Mouse (Mus musculus): ENCODE data around the gene Fat4. TPM values are rescaled to one million over a fixed set of nuclear protein-coding genes. Genes with fewer than 3 reads are reported as not detected.

Gene Fat4
- polyA plus RNA-seq, 1 experiment from 2014 or later = 3.1 TPM

GRCm38 (mm10) chr3:38936485-38936884, 49.7 kb downstream of the Fat4 start:
- WGBS = 73% methylated on average over 7 of the region's 7 CpGs
- no peak overlapping the region for H3K4me3 ChIP-seq
- peaks cover 58% of the 10 kb centered on the region for H3K4me1 ChIP-seq
- H3K27ac ChIP-seq (replicated peaks) = no peak overlapping the region
- H3K4me2 ChIP-seq = no peak overlapping the region
- H3K27me3 ChIP-seq (replicated peaks) = no peaks in the 10 kb centered on the region
- no peaks in the 10 kb centered on the region for H3K36me3 ChIP-seq
- H3K9me3 ChIP-seq = no peaks in the 10 kb centered on the region
- no peak for ATAC-seq (ENCODE audit: extremely low read depth, insufficient number of reproducible peaks, low FRiP score, low TSS enrichment)
- no peak overlapping the region for H3K9ac ChIP-seq

- no peak overlapping the region for H3K4me2 ChIP-seq
- H3K4me3 ChIP-seq = no peak overlapping the region
- H3K27me3 ChIP-seq (replicated peaks) = no peaks in the 10 kb centered on the region
- WGBS = 59% methylated on average over 8 of the region's 8 CpGs
- peaks cover 58% of the 10 kb centered on the region for H3K4me1 ChIP-seq
- no peak overlapping the region for H3K9ac ChIP-seq
- ATAC-seq (ENCODE audit: extremely low read depth, insufficient number of reproducible peaks, low FRiP score, low TSS enrichment) = no peak
- 0 out of 2 replicates have a peak overlapping the region, but pooled peaks have one; percentile 8 for H3K27ac ChIP-seq (replicated peaks)
- H3K36me3 ChIP-seq = peaks cover 1% of the 10 kb centered on the region; the same call in 1 of the 2 replicates
- H3K9me3 ChIP-seq = no peaks in the 10 kb centered on the region
Measured at GRCm38 (mm10) chr3:38937159-38937558, 50.4 kb downstream of the Fat4 start.

- H3K4me1 ChIP-seq = peaks cover 58% of the 10 kb centered on the region
- no peaks in the 10 kb centered on the region for H3K9me3 ChIP-seq
- 37% methylated on average over 5 of the region's 5 CpGs for WGBS
- no peak overlapping the region for H3K4me2 ChIP-seq
- no peak for ATAC-seq (ENCODE audit: extremely low read depth, insufficient number of reproducible peaks, low FRiP score, low TSS enrichment)
- H3K9ac ChIP-seq = no peak overlapping the region
- H3K27ac ChIP-seq (replicated peaks) = peak overlapping the region; percentile 48; the same call in 1 of the 2 replicates
- H3K27me3 ChIP-seq (replicated peaks) = no peaks in the 10 kb centered on the region
- H3K4me3 ChIP-seq = no peak overlapping the region
- peaks cover 11% of the 10 kb centered on the region for H3K36me3 ChIP-seq
Measured at GRCm38 (mm10) chr3:38938136-38938535, 51.4 kb downstream of the Fat4 start.

GRCm38 (mm10) chr3:38939573-38939972, 52.8 kb downstream of the Fat4 start:
- H3K4me2 ChIP-seq = no peak overlapping the region

GRCm38 (mm10) chr3:38940327-38940726, 53.6 kb downstream of the Fat4 start:
- H3K9me3 ChIP-seq = no peaks in the 10 kb centered on the region
- H3K4me3 ChIP-seq = no peak overlapping the region
- H3K27ac ChIP-seq (replicated peaks) = peak overlapping the region; percentile 32; the same call in 1 of the 2 replicates
- no peak overlapping the region for H3K9ac ChIP-seq
- H3K4me1 ChIP-seq = peaks cover 52% of the 10 kb centered on the region
- peaks cover 17% of the 10 kb centered on the region for H3K36me3 ChIP-seq
- 63% methylated on average over 1 of the region's 1 CpGs for WGBS
- ATAC-seq (ENCODE audit: extremely low read depth, insufficient number of reproducible peaks, low FRiP score, low TSS enrichment) = no peak
- H3K4me2 ChIP-seq = no peak overlapping the region
- no peaks in the 10 kb centered on the region for H3K27me3 ChIP-seq (replicated peaks)

More at GRCm38 (mm10) chr3:38939573-38939972, 52.8 kb downstream of the Fat4 start:
- H3K36me3 ChIP-seq = peaks cover 15% of the 10 kb centered on the region
- peak overlapping the region; percentile 32 for H3K27ac ChIP-seq (replicated peaks)
- no peak overlapping the region for H3K9ac ChIP-seq
- no peaks in the 10 kb centered on the region for H3K27me3 ChIP-seq (replicated peaks)
- WGBS = 17% methylated on average over 3 of the region's 3 CpGs
- H3K9me3 ChIP-seq = no peaks in the 10 kb centered on the region
- no peak for ATAC-seq (ENCODE audit: extremely low read depth, insufficient number of reproducible peaks, low FRiP score, low TSS enrichment)
- no peak overlapping the region for H3K4me3 ChIP-seq
- peaks cover 55% of the 10 kb centered on the region for H3K4me1 ChIP-seq

- Histone ChIP-seq H3K36me3 (peaks cover 36% of the 10 kb centered on the region), H3K4me3 (no peak overlapping the region)
- 66% methylated on average over 1 of the region's 1 CpGs for WGBS
Measured at GRCm38 (mm10) chr3:38945157-38945556, 58.4 kb downstream of the Fat4 start.

GRCm38 (mm10) chr3:38947706-38948105, 61.0 kb downstream of the Fat4 start:
- Histone ChIP-seq H3K9ac (no peak overlapping the region), H3K4me3 (no peak overlapping the region), H3K27ac (replicated peaks) (no peak overlapping the region), H3K4me1 (peaks cover 18% of the 10 kb centered on the region), H3K36me3 (peaks cover 38% of the 10 kb centered on the region), H3K9me3 (no peaks in the 10 kb centered on the region), H3K27me3 (replicated peaks) (no peaks in the 10 kb centered on the region), H3K4me2 (no peak overlapping the region)
- ATAC-seq (ENCODE audit: extremely low read depth, insufficient number of reproducible peaks, low FRiP score, low TSS enrichment) = no peak
- WGBS = 69% methylated on average over 7 of the region's 7 CpGs

More at GRCm38 (mm10) chr3:38945157-38945556, 58.4 kb downstream of the Fat4 start:
- ATAC-seq (ENCODE audit: extremely low read depth, insufficient number of reproducible peaks, low FRiP score, low TSS enrichment) = no peak
- no peaks in the 10 kb centered on the region for H3K27me3 ChIP-seq (replicated peaks)
- H3K27ac ChIP-seq (replicated peaks) = no peak overlapping the region
- no peaks in the 10 kb centered on the region for H3K9me3 ChIP-seq
- peaks cover 17% of the 10 kb centered on the region for H3K4me1 ChIP-seq
- H3K4me2 ChIP-seq = no peak overlapping the region
- no peak overlapping the region for H3K9ac ChIP-seq

- H3K36me3 ChIP-seq = peaks cover 48% of the 10 kb centered on the region
- H3K9ac ChIP-seq = no peak overlapping the region
- no peaks in the 10 kb centered on the region for H3K9me3 ChIP-seq
- no peak overlapping the region for H3K4me3 ChIP-seq
- H3K4me1 ChIP-seq = peaks cover 15% of the 10 kb centered on the region
- no peaks in the 10 kb centered on the region for H3K27me3 ChIP-seq (replicated peaks)
- ATAC-seq (ENCODE audit: extremely low read depth, insufficient number of reproducible peaks, low FRiP score, low TSS enrichment) = no peak
- no peak overlapping the region for H3K27ac ChIP-seq (replicated peaks)
- no peak overlapping the region for H3K4me2 ChIP-seq
- WGBS = 50% methylated on average over 3 of the region's 3 CpGs
Measured at GRCm38 (mm10) chr3:38952602-38953001, 65.9 kb downstream of the Fat4 start.

GRCm38 (mm10) chr3:38954196-38954595, 67.5 kb downstream of the Fat4 start:
- H3K9me3 ChIP-seq = no peaks in the 10 kb centered on the region
- no peak overlapping the region for H3K4me2 ChIP-seq
- H3K9ac ChIP-seq = no peak overlapping the region
- no peak for ATAC-seq (ENCODE audit: extremely low read depth, insufficient number of reproducible peaks, low FRiP score, low TSS enrichment)
- peaks cover 53% of the 10 kb centered on the region for H3K36me3 ChIP-seq
- 49% methylated on average over 3 of the region's 3 CpGs for WGBS
- peaks cover 15% of the 10 kb centered on the region for H3K4me1 ChIP-seq
- H3K27ac ChIP-seq (replicated peaks) = no peak overlapping the region
- no peak overlapping the region for H3K4me3 ChIP-seq
- H3K27me3 ChIP-seq (replicated peaks) = no peaks in the 10 kb centered on the region

GRCm38 (mm10) chr3:38956012-38956648, 69.4 kb downstream of the Fat4 start:
- Histone ChIP-seq H3K9ac (no peak overlapping the region), H3K27me3 (replicated peaks) (no peaks in the 10 kb centered on the region), H3K36me3 (peaks cover 49% of the 10 kb centered on the region), H3K4me2 (no peak overlapping the region), H3K4me1 (peaks cover 15% of the 10 kb centered on the region), H3K4me3 (no peak overlapping the region), H3K9me3 (no peaks in the 10 kb centered on the region), H3K27ac (replicated peaks) (no peak overlapping the region)
- ATAC-seq (ENCODE audit: extremely low read depth, insufficient number of reproducible peaks, low FRiP score, low TSS enrichment) = no peak
- 75% methylated on average over 9 of the region's 9 CpGs for WGBS

GRCm38 (mm10) chr3:38957186-38957585, 70.4 kb downstream of the Fat4 start:
- H3K9ac ChIP-seq = no peak overlapping the region
- H3K9me3 ChIP-seq = no peaks in the 10 kb centered on the region
- H3K4me1 ChIP-seq = peaks cover 14% of the 10 kb centered on the region
- no peak overlapping the region for H3K27ac ChIP-seq (replicated peaks)
- H3K36me3 ChIP-seq = peaks cover 58% of the 10 kb centered on the region
- no peaks in the 10 kb centered on the region for H3K27me3 ChIP-seq (replicated peaks)
- H3K4me3 ChIP-seq = no peak overlapping the region
- no peak overlapping the region for H3K4me2 ChIP-seq
- WGBS = 86% methylated on average over 11 of the region's 11 CpGs
- ATAC-seq (ENCODE audit: extremely low read depth, insufficient number of reproducible peaks, low FRiP score, low TSS enrichment) = no peak

GRCm38 (mm10) chr3:38962328-38962727, 75.6 kb downstream of the Fat4 start:
- Histone ChIP-seq H3K4me2 (no peak overlapping the region), H3K4me3 (no peak overlapping the region), H3K27me3 (replicated peaks) (no peaks in the 10 kb centered on the region), H3K36me3 (peaks cover 49% of the 10 kb centered on the region), H3K27ac (replicated peaks) (no peak overlapping the region), H3K4me1 (no peaks in the 10 kb centered on the region), H3K9ac (no peak overlapping the region), H3K9me3 (no peaks in the 10 kb centered on the region)
- ATAC-seq (ENCODE audit: extremely low read depth, insufficient number of reproducible peaks, low FRiP score, low TSS enrichment) = no peak
- 75% methylated on average over 6 of the region's 6 CpGs for WGBS

Data from heart, embryonic 13.5 days (tissue).